Comparison of ENCODE assay signal across 8 mouse cellular contexts in the genomic region with DNA sequence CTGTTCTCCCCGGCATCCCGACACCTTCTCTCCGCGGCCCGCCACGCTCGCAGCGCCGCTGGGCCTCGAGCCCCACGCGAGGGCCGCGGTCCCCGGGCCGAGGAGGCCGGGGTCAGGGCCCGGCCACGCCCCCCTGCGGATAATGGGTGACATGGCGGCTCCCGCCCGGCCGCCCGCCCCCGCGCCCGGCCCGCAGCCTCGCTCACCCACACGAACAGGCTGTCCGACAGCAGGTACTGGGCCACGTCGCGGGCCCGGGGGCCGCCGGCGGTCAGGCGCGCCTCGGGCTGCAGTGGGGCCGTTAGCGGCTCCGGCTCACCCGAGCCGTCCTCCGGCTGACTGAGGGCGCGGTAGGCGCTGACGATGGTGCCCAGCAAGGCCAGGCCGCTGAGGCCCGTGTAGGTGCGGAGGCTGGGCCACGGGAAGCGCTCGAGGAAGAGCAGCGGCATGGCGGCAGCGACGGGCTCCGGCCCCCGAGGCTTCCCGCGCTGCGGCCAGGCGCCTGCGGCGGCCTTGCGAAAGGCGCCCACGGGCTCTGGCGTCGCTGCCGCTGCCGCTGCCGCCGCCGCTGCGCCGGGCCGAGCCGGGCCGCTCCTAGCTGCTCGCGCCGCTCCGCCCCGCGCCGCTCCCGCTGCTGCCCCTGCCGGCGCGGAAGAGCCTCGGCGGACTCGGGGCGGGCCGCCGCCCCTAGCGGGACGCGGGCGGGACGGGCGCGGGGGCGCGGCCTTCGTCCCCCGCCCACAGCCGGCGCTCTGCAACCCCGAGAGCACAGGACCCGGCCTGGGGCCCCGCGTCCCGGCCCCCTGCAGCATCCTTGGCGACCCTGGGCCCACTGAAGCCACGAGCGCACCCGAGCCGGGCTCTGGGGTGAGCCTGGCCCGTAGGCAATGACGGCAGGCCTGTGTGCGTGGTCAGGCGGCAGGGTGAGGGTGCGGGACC. TPM values are rescaled to one million over a fixed set of nuclear protein-coding genes. Genes with fewer than 3 reads are reported as not detected.
A peak's percentile ranks its signal among the peaks of the same experiment; 100 is the strongest.
DNase-seq lines count a peak whose midpoint lies in the region; ATAC-seq and TF ChIP-seq lines count a peak whose summit lies in the region.

Gene Amfr, minus strand, starts transcription at position 830 of the 939 bp plus-strand sequence.

- no peaks in the 10 kb centered on the region for H3K36me3 ChIP-seq in embryonic facial prominence, embryonic 11.5 days (replicated peaks; ENCODE audit: control insufficient read depth, insufficient read depth, low read depth, low read length)
- H3K36me3 ChIP-seq in limb, embryonic 14.5 days (ENCODE audit: control insufficient read depth, insufficient read depth, low read length) = no peaks in the 10 kb centered on the region
- no peaks in the 10 kb centered on the region for H3K36me3 ChIP-seq in midbrain, embryonic 16.5 days (ENCODE audit: control insufficient read depth, insufficient read depth, low read length)

- under 1% methylated on average over 106 of the region's 130 CpGs for WGBS in embryonic facial prominence, embryonic 11.5 days
- under 1% methylated on average over 42 of the region's 130 CpGs for whole genome bisulfite sequencing in limb, embryonic 14.5 days
- under 1% methylated on average over 86 of the region's 130 CpGs for WGBS in midbrain, embryonic 16.5 days

- DNase-seq in 3T3-L1 (ENCODE audit: low read depth, low spot score) = peak; percentile 52
- peak; percentile 88 for DNase-seq in adrenal gland, postnatal 14 days
- DNase-seq in embryonic facial prominence, embryonic 11.5 days (ENCODE audit: low spot score) = peak; percentile 85
- peak; percentile 55 for DNase-seq in kidney, adult 11 months
- DNase-seq in limb, embryonic 14.5 days (ENCODE audit: low spot score) = peak; percentile 77
- DNase-seq in spleen, postnatal 10 days (ENCODE audit: low spot score in 2 of 2) = peak; percentile 80 to 81

- H3K4me3 ChIP-seq in embryonic facial prominence, embryonic 11.5 days (ENCODE audit: low read depth, low read length) = peak within 1 kb of the TSS; percentile 93
- peak within 1 kb of the TSS; percentile 93 for H3K4me3 ChIP-seq in limb, embryonic 14.5 days (replicated peaks; ENCODE audit: low read length)
- H3K4me3 ChIP-seq in midbrain, embryonic 16.5 days (ENCODE audit: low read depth, low read length) = peak within 1 kb of the TSS; percentile 97

- no peaks in the 10 kb centered on the region for H3K27me3 ChIP-seq in embryonic facial prominence, embryonic 11.5 days (ENCODE audit: control insufficient read depth, insufficient read depth, low read length)
- no peaks in the 10 kb centered on the region for H3K27me3 ChIP-seq in limb, embryonic 14.5 days (ENCODE audit: control insufficient read depth, insufficient read depth, low read length)
- no peaks in the 10 kb centered on the region for H3K27me3 ChIP-seq in midbrain, embryonic 16.5 days (ENCODE audit: control insufficient read depth, insufficient read depth, low read depth, low read length)

- H3K9ac ChIP-seq in embryonic facial prominence, embryonic 11.5 days (replicated peaks; ENCODE audit: low read length) = peak within 1 kb of the TSS; percentile 98
- H3K9ac ChIP-seq in limb, embryonic 14.5 days (ENCODE audit: low read depth, low read length, severe bottlenecking) = peak within 1 kb of the TSS; percentile 96
- H3K9ac ChIP-seq in midbrain, embryonic 16.5 days (ENCODE audit: low read depth, low read length) = peak within 1 kb of the TSS; percentile 100

- no peak for TF ChIP-seq POLR2A in limb, embryonic 14.5 days (IDR thresholded peaks at IDR 0.05; ENCODE audit: borderline replicate concordance, extremely low read depth, insufficient read depth, insufficient read length)

- no peaks in the 10 kb centered on the region for H3K9me3 ChIP-seq in embryonic facial prominence, embryonic 11.5 days (replicated peaks; ENCODE audit: control insufficient read depth, low read length)
- no peaks in the 10 kb centered on the region for H3K9me3 ChIP-seq in limb, embryonic 14.5 days (ENCODE audit: control insufficient read depth, low read length)
- H3K9me3 ChIP-seq in midbrain, embryonic 16.5 days (replicated peaks; ENCODE audit: control insufficient read depth, low read length, poor library complexity, severe bottlenecking) = no peaks in the 10 kb centered on the region

- ATAC-seq in embryonic facial prominence, embryonic 11.5 days (replicated peaks; ENCODE audit: insufficient number of reproducible peaks, low FRiP score, low TSS enrichment, low read depth) = peak; percentile 85
- peak; percentile 73 for ATAC-seq in granulocyte monocyte progenitor cell, adult 5-6 weeks (replicated peaks; ENCODE audit: poor library complexity, severe bottlenecking)
- peak; percentile 92 for ATAC-seq in limb, embryonic 14.5 days (ENCODE audit: low FRiP score, low read depth)
- peak; percentile 92 for ATAC-seq in midbrain, embryonic 16.5 days

- peak within 1 kb of the TSS; percentile 81 for H3K27ac ChIP-seq in embryonic facial prominence, embryonic 11.5 days (replicated peaks; ENCODE audit: low read depth, low read length)
- peak within 1 kb of the TSS; percentile 92 for H3K27ac ChIP-seq in limb, embryonic 14.5 days (replicated peaks; ENCODE audit: low read depth, low read length)
- H3K27ac ChIP-seq in midbrain, embryonic 16.5 days (ENCODE audit: low read length) = peak within 1 kb of the TSS; percentile 96

- H3K4me1 ChIP-seq in embryonic facial prominence, embryonic 11.5 days (ENCODE audit: control insufficient read depth, insufficient read depth, low read length) = no peaks in the 10 kb centered on the region
- peaks cover 9% of the 10 kb centered on the region for H3K4me1 ChIP-seq in limb, embryonic 14.5 days (ENCODE audit: control insufficient read depth, insufficient read depth, low read length)
- H3K4me1 ChIP-seq in midbrain, embryonic 16.5 days (ENCODE audit: control insufficient read depth, insufficient read depth, low read length) = peaks cover 30% of the 10 kb centered on the region

- peak within 1 kb of the TSS; percentile 88 for H3K4me2 ChIP-seq in embryonic facial prominence, embryonic 11.5 days (ENCODE audit: low read depth, low read length)
- H3K4me2 ChIP-seq in limb, embryonic 14.5 days (replicated peaks; ENCODE audit: low read depth, low read length, severe bottlenecking) = peak within 1 kb of the TSS; percentile 83
- H3K4me2 ChIP-seq in midbrain, embryonic 16.5 days (ENCODE audit: low read length) = peak within 1 kb of the TSS; percentile 93

RNA-seq across cellular contexts. Expression of gene Amfr, which starts in this region (rescaled TPM):
- 156 and 169 TPM in 2 replicates for total RNA-seq in adrenal gland, postnatal 14 days (2021)
- polyA plus RNA-seq in embryonic facial prominence, embryonic 11.5 days (2014; fragmentation: Nextera tagmentation; extraction: Ambion mirVana) = 48.2 and 49.5 TPM in 2 replicates
- total RNA-seq in granulocyte monocyte progenitor cell, adult 5-6 weeks (2014; fragmentation: Nextera tagmentation) = 32.8 and 34.2 TPM in 2 replicates
- total RNA-seq in granulocyte monocyte progenitor cell, adult 5-6 weeks (2017) = 55.4 and 73.8 TPM in 2 replicates
- 56.9 and 79.0 TPM in 2 replicates for polyA plus RNA-seq in limb, embryonic 14.5 days (2012; rRNA removed)
- 55.9 and 56.2 TPM in 2 replicates for polyA plus RNA-seq in limb, embryonic 14.5 days (2014; fragmentation: Nextera tagmentation; extraction: Ambion mirVana)
- 61.2 and 67.5 TPM in 2 replicates for polyA plus RNA-seq in midbrain, embryonic 16.5 days (2015; fragmentation: Nextera tagmentation; extraction: Ambion mirVana)

Comparison
In these comparisons a context has a peak if more than half of its experiments do, and no peak if none do; other contexts are left out.
1. Peak in every context shown above with its lines: DNase-seq, ATAC-seq, H3K4me3 ChIP-seq and H3K27ac ChIP-seq.